Mouse (Mus musculus) monocyte, adult 2 months (primary cell): ENCODE data around the gene Cacna2d2.

Experiments
- DNase-seq, 2 experiments: peaks; one replicate each; pipeline ENCODE4 v3.0.0; 2022; ENCODE audit warnings: low spot score in 2 of 2, low read depth in 1 of 2

Cacna2d2 gene

DNA sequence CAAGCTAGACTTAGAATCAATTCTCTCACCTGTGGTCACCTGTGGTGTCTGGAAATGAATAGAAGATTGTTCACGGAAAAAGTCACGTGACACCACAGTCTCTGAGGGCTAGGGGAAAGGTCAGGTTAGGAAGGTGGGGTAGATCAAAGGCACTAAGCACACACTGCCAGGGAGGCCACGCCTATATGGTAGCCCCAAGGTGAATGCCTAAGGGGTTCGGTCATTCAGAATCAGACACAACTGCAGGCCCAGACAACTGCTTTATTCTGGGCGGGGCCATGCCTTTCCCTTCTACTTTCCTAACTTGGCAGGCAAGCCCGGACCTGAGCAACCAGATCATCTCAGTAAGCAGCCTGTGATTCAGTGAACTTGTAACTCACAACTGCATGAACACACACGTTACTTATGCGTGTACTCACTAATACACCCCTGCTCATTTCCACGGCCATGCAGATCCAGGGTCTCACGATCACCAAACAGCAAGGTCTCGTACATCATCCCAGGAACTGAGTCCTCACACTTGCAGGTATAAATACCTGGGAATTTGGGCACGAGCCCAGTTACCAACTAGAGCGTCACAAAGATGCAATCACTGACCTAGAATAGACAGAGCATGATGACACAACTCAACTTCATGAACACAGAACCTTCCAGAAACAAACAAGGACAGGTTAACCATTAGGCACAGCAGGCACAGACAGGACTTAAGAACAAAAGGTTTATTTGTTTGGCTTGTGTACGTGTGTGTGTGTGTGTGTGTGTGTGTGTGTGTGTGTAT, 176.4 kb downstream of the Cacna2d2 start:
- no peak for DNase-seq

DNA sequence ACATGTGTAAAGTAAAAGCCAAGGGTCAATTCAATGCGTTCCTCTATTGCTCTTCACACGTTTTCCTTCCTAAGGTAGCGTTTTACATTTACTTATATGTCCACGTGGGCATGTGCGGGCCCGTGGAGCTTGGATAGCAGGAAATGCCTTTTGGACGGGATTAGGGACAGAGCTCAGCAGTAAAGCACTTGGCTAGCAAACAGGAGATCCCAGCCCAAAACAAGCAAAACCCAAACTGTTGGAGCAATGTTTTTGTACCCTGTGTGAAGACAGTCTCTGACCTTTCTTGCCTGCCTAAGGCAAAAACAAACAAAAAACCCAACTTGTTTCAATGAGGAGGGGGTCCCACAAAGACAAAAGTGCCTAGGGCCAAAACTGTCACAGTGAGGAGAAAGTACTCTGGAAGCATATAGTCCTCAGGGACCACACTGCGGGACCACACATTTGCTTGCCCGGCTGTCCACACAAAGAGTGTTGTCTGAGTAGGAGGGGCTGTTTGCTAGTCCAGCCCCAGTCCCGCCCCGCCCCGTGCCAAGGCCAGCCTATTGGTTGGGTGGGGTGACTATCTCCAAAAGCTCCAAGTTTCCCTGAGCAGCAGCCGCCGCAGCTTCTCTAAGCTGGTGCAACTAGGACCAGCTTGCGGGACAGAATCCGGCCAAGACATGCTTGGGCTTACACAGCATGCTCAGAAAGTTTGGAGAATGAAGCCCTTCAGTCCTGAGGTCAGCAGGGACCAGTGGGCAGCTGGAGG, 177.1 kb downstream of the Cacna2d2 start, which contains the start of gene Hyal1:
Gene Hyal1, plus strand, starts transcription at position 571 of the 751 bp plus-strand sequence.
- DNase-seq = no peak

DNA sequence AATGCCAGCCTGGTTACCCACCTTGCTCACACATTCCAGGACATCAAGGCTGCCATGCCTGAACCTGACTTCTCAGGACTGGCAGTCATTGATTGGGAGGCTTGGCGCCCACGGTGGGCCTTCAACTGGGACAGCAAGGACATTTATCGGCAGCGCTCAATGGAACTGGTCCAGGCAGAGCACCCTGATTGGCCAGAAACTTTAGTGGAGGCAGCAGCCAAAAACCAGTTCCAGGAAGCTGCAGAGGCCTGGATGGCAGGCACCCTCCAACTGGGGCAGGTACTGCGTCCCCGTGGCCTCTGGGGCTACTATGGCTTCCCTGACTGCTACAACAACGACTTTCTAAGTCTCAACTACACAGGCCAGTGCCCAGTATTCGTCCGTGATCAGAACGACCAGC, 178.5 kb downstream of the Cacna2d2 start:
- no peak for DNase-seq

DNA sequence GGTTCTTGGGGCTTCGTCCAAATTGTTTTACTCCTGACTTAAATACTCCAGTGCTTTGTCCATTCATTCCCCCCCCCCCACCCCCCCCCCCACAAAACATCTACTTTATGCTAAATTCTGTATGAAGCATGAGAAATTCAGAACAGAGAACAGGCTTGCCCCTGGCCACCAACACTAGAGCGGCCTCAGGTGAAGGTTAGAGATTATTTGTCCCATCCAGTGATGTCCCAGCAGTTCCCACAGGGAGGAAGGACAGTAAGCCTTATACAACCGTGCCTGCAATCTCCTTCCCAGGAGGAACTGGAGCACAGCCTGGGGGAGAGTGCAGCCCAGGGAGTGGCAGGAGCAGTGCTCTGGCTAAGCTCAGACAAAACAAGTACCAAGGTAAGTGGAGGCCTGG, 179.2 kb downstream of the Cacna2d2 start, which contains the start of gene Naa80:
Gene Naa80, plus strand, starts transcription at position 301 of the 400 bp plus-strand sequence.
- DNase-seq = no peak
